Mouse (Mus musculus) heart, postnatal 14 days (tissue): ENCODE results near the gene Olfr1014. TPM values are rescaled to one million over a fixed set of nuclear protein-coding genes. Genes with fewer than 3 reads are reported as not detected.

Source experiments
- DNase-seq, 2 experiments: peaks; one replicate each; pipeline ENCODE4 v3.0.0; 2021 to 2022
- intact Hi-C: fragments of 180-260 bp; cut with DNase I; formaldehyde crosslinking; loops from one replicate; pipeline ENCODE4 v1.15.1; 2025
- long read RNA-seq, 2 experiments: library from polyadenylated mRNA; stranded (forward); transcript quantifications; one replicate each; pipeline ENCODE4 v2.0.0; 2021
- total RNA-seq, 2 experiments: library from RNA; stranded (reverse); gene quantifications; 2 replicates each; pipeline ENCODE4 v1.2.3; 2021

The Olfr1014 gene
- not detected for total RNA-seq
- long read RNA-seq, experiment 1, result 0 reads
- long read RNA-seq, experiment 2, result 0 reads

GRCm38 (mm10) chr2:85772413-85772812, at the start of gene Olfr1014:
Olfr1014 (plus strand) TSS chr2:85772713.
- no peak for DNase-seq
- intact Hi-C loops, result no loop called here

GRCm38 (mm10) chr2:85725793-85726192, 46.7 kb upstream of the Olfr1014 start:
- DNase-seq, result peak in 1 of 2 experiments; percentile 23
- intact Hi-C loops, result loop anchor here (2.0 kb wide), 1 partner anchor 739 kb away; no protein-coding TSS in a partner anchor

GRCm38 (mm10) chr2:85753822-85754221, 18.7 kb upstream of the Olfr1014 start:
- DNase-seq, result no peak
- intact Hi-C loops, result no loop called here

- DNase-seq, result no peak
- intact Hi-C loops, result no loop called here
Measured at GRCm38 (mm10) chr2:85762666-85763065, 9.8 kb upstream of the Olfr1014 start, which contains the start of gene Olfr1012. Olfr1012 (minus strand) TSS chr2:85762766.

- DNase-seq, result no peak
- intact Hi-C loops, result no loop called here
Measured at GRCm38 (mm10) chr2:85766798-85767197, 5.7 kb upstream of the Olfr1014 start, which contains the start of gene Olfr1013. Olfr1013 (plus strand) TSS chr2:85767098.

GRCm38 (mm10) chr2:85781717-85782116, 9.2 kb downstream of the Olfr1014 start, which contains the start of gene Olfr1015:
Olfr1015 (plus strand) TSS chr2:85782017.
- no peak for DNase-seq
- intact Hi-C loops, result no loop called here

GRCm38 (mm10) chr2:85792331-85792730, 19.8 kb downstream of the Olfr1014 start:
- intact Hi-C loops, result no loop called here
- DNase-seq, result no peak

GRCm38 (mm10) chr2:85802444-85802843, 29.9 kb downstream of the Olfr1014 start, which contains the start of gene Olfr1016:
Olfr1016 (minus strand) TSS chr2:85802544.
- intact Hi-C loops, result no loop called here

GRCm38 (mm10) chr2:85804501-85804900, 32.0 kb downstream of the Olfr1014 start:
- intact Hi-C loops, result no loop called here
- DNase-seq, result no peak

More at GRCm38 (mm10) chr2:85802444-85802843, 29.9 kb downstream of the Olfr1014 start, which contains the start of gene Olfr1016:
- no peak for DNase-seq

GRCm38 (mm10) chr2:85818179-85818578, 45.7 kb downstream of the Olfr1014 start, which contains the start of gene Olfr1018:
Olfr1018 (plus strand) TSS chr2:85818479.
- intact Hi-C loops, result no loop called here
- DNase-seq, result no peak

Other genes with a start within 250 kb of the Olfr1014 start
- not detected for gene Olfr996, start 193.5 kb upstream of the Olfr1014 start, total RNA-seq
- gene Olfr998, start 183.8 kb upstream of the Olfr1014 start, total RNA-seq, result not detected
- not detected for gene Olfr1000, start 160.8 kb upstream of the Olfr1014 start, total RNA-seq
- gene Olfr1002, start 122.0 kb upstream of the Olfr1014 start, total RNA-seq, result not detected
- gene Olfr154, start 108.3 kb upstream of the Olfr1014 start, total RNA-seq, result not detected
- gene Olfr1006, start 93.9 kb upstream of the Olfr1014 start, total RNA-seq, result not detected
- not detected for gene Olfr1008, start 83.3 kb upstream of the Olfr1014 start, total RNA-seq
- not detected for gene Olfr1009, start 57.3 kb upstream of the Olfr1014 start, total RNA-seq
- gene Olfr1012, start 9.9 kb upstream of the Olfr1014 start, total RNA-seq, result not detected
- not detected for gene Olfr1013, start 5.6 kb upstream of the Olfr1014 start, total RNA-seq
- gene Olfr1015, start 9.3 kb downstream of the Olfr1014 start, total RNA-seq, result not detected
- not detected for gene Olfr1016, start 29.8 kb downstream of the Olfr1014 start, total RNA-seq
- gene Olfr1018, start 45.8 kb downstream of the Olfr1014 start, total RNA-seq, result not detected
- gene Olfr1019, start 72.8 kb downstream of the Olfr1014 start, total RNA-seq, result not detected
- gene Olfr1020, start 74.3 kb downstream of the Olfr1014 start, total RNA-seq, result not detected
- gene Olfr1022, start 95.9 kb downstream of the Olfr1014 start, total RNA-seq, result not detected
- not detected for gene Olfr1023, start 112.9 kb downstream of the Olfr1014 start, total RNA-seq
- not detected for gene Olfr1024, start 132.3 kb downstream of the Olfr1014 start, total RNA-seq
- not detected for gene Olfr1025-ps1, start 142.5 kb downstream of the Olfr1014 start, total RNA-seq
- gene Olfr1026, start 148.8 kb downstream of the Olfr1014 start, total RNA-seq, result not detected
- not detected for gene Olfr1028, start 177.7 kb downstream of the Olfr1014 start, total RNA-seq
- gene Olfr1029, start 201.2 kb downstream of the Olfr1014 start, total RNA-seq, result not detected
- not detected for gene Olfr1030, start 206.6 kb downstream of the Olfr1014 start, total RNA-seq
- gene Olfr1031, start 217.6 kb downstream of the Olfr1014 start, total RNA-seq, result not detected
- not detected for gene Olfr1032, start 232.8 kb downstream of the Olfr1014 start, total RNA-seq
- gene Olfr1033, start 247.9 kb downstream of the Olfr1014 start, total RNA-seq, result 1 to 10 TPM; 3.4 to 7.1 TPM